Mouse (Mus musculus) G1E (cell line): ENCODE results near the gene Fas. TPM values are rescaled to one million over a fixed set of nuclear protein-coding genes. Genes with fewer than 3 reads are reported as not detected.

Experiments
- ATAC-seq: 2 replicates; pipeline ENCODE4 v1.8.0; 2016; ENCODE audit warnings: mild to moderate bottlenecking; ENCODE audit not compliant: insufficient number of reproducible peaks, poor library complexity, low FRiP score, severe bottlenecking; ENCODE audit errors: extremely low read depth
- DNase-seq: peaks from one replicate; pipeline ENCODE4 v3.0.0; 2012; ENCODE audit warnings: low spot score
- H3K27me3 ChIP-seq: 2 replicates; pipeline ENCODE4 v1.6.1; 2012; ENCODE audit warnings: mild to moderate bottlenecking, low read length, inconsistent platforms; ENCODE audit not compliant: insufficient read depth
- H3K36me3 ChIP-seq: replicated peaks from 2 replicates; pipeline ENCODE3; 2012; ENCODE audit warnings: mild to moderate bottlenecking, inconsistent platforms
- H3K4me1 ChIP-seq: 2 replicates; pipeline ENCODE4 v1.6.1; 2012; ENCODE audit warnings: low read depth, low read length, inconsistent platforms, mixed read lengths; ENCODE audit not compliant: insufficient read depth
- H3K4me3 ChIP-seq: 2 replicates; pipeline ENCODE4 v1.5.1; 2012; ENCODE audit warnings: low read depth, mild to moderate bottlenecking, inconsistent platforms, low read length, moderate library complexity, mixed read lengths
- H3K9me3 ChIP-seq: replicated peaks from 2 replicates; pipeline ENCODE4 v1.6.1; 2012; ENCODE audit warnings: inconsistent platforms
- CTCF ChIP-seq: IDR thresholded peaks from 2 replicates; pipeline ENCODE4 v1.5.1; 2012; ENCODE audit warnings: low read depth, low read length, inconsistent platforms, mixed read lengths
- GATA1 ChIP-seq: IDR thresholded peaks from 2 replicates; pipeline ENCODE4 v1.6.1; 2012; ENCODE audit warnings: borderline replicate concordance, low read length, inconsistent platforms, mixed read lengths
- GATA2 ChIP-seq: IDR thresholded peaks from 2 replicates; pipeline ENCODE4 v1.6.1; 2012; ENCODE audit warnings: low read depth, low read length, inconsistent platforms, borderline replicate concordance
- POLR2AphosphoS5 ChIP-seq: IDR thresholded peaks from 2 replicates; pipeline ENCODE4 v1.6.1; 2012; ENCODE audit warnings: low read depth, low read length, inconsistent platforms; ENCODE audit not compliant: insufficient replicate concordance
- TAL1 ChIP-seq: conservative IDR thresholded peaks from 2 replicates; pipeline ENCODE4 v1.6.1; 2012; ENCODE audit warnings: low read depth, low read length, inconsistent platforms, mixed read lengths
- polyA plus RNA-seq: library from polyadenylated mRNA; stranded (reverse); fragments of >175 nt; gene quantifications from 2 replicates; pipeline ENCODE4 v1.2.3, GENCODE M21; 2012
- total RNA-seq, 2 experiments: library from RNA; stranded (forward) in 1 of 2; stranded (reverse) in 1 of 2; fragments of 200-1000 nt in 1 of 2; fragments of >200 nt in 1 of 2; fragmentation: Nextera tagmentation in 1 of 2; gene quantifications; 2 replicates each; pipeline ENCODE4 v1.2.3; 2014 to 2017

The Fas gene
- total and polyA plus RNA-seq, 3 experiments = not detected

DNA sequence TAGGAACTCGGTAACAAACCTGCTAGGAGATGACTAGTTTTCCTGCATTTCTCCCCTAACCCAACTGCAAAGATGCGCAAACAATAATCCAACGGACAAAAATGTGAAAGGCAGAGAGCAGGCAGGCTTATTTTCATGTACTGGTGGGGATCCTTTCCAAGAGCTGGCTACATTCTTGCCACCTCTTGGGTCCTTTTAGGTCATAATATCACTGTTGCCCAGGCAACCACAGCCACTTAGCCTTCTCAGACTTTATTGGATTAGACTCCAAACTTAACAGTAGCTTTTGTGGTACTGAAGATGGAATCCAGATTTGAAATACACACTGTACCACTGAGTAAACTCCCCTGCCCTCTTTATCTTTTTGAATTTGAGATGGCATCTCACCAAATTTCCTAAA is 12.4 kb upstream of the Fas start:
- H3K27me3 ChIP-seq = no peaks in the 10 kb centered on the region
- H3K4me3 ChIP-seq = no peak overlapping the region
- DNase-seq (no peak), ATAC-seq (no peak)
- no peaks in the 10 kb centered on the region for H3K36me3 ChIP-seq
- TF ChIP-seq TAL1 (no peak), GATA2 (no peak), POLR2AphosphoS5 (no peak), CTCF (no peak), GATA1 (no peak)
- no peaks in the 10 kb centered on the region for H3K9me3 ChIP-seq
- H3K4me1 ChIP-seq = no peaks in the 10 kb centered on the region

DNA sequence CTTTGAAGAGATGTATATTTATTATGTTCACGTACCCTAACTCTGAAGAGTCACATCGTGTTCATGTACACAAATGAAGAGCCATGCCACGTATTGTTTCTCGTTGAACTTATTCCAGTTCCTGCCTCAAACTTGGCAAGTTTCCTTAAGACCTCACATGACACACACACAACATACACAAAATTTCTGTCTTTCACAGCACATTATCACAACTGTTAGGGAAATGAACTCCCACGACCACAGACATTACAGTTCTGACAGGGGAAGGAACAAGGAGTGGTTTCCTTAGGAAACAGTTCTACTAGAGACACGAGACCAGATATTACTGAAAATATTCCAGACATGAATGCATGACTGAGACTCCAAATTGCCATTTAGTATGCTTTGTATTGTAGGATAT is 6.9 kb upstream of the Fas start:
- Histone ChIP-seq H3K9me3 (no peaks in the 10 kb centered on the region), H3K36me3 (no peaks in the 10 kb centered on the region), H3K4me1 (no peaks in the 10 kb centered on the region), H3K27me3 (no peaks in the 10 kb centered on the region), H3K4me3 (no peak overlapping the region)
- no peak for TF ChIP-seq TAL1
- no peak for TF ChIP-seq GATA2
- TF ChIP-seq POLR2AphosphoS5 = no peak
- no peak for DNase-seq
- ATAC-seq = no peak

- Histone ChIP-seq H3K36me3 (no peaks in the 10 kb centered on the region), H3K4me1 (no peaks in the 10 kb centered on the region), H3K27me3 (no peaks in the 10 kb centered on the region), H3K4me3 (no peak overlapping the region), H3K9me3 (no peaks in the 10 kb centered on the region)
- DNase-seq (no peak), ATAC-seq (no peak)
- TF ChIP-seq GATA2 = no peak
- TF ChIP-seq POLR2AphosphoS5 = no peak
- no peak for TF ChIP-seq GATA1
- TF ChIP-seq TAL1 = no peak
- TF ChIP-seq CTCF = no peak
Observed at GRCm38 (mm10) chr19:34284383-34284782, 6.1 kb upstream of the Fas start.

- H3K36me3 ChIP-seq = no peaks in the 10 kb centered on the region
- H3K4me1 ChIP-seq = no peaks in the 10 kb centered on the region
- no peak overlapping the region for H3K4me3 ChIP-seq
- TF ChIP-seq GATA1 (no peak), CTCF (no peak), POLR2AphosphoS5 (no peak), TAL1 (no peak), GATA2 (no peak)
- ATAC-seq (no peak), DNase-seq (no peak)
- no peaks in the 10 kb centered on the region for H3K27me3 ChIP-seq
- no peaks in the 10 kb centered on the region for H3K9me3 ChIP-seq
Observed at GRCm38 (mm10) chr19:34284826-34285225, 5.6 kb upstream of the Fas start.

- ATAC-seq = no peak
- Histone ChIP-seq H3K9me3 (no peaks in the 10 kb centered on the region), H3K4me1 (no peaks in the 10 kb centered on the region), H3K27me3 (no peaks in the 10 kb centered on the region), H3K4me3 (no peak overlapping the region), H3K36me3 (no peaks in the 10 kb centered on the region)
- DNase-seq = no peak
- no peak for TF ChIP-seq GATA1
- TF ChIP-seq POLR2AphosphoS5 = no peak
- TF ChIP-seq TAL1 = no peak
- TF ChIP-seq CTCF = no peak
- no peak for TF ChIP-seq GATA2
Observed at GRCm38 (mm10) chr19:34287221-34287620, 3.2 kb upstream of the Fas start.

GRCm38 (mm10) chr19:34287656-34288415 is 2.6 kb upstream of the Fas start:
- no peak overlapping the region for H3K4me3 ChIP-seq
- no peak for ATAC-seq
- H3K27me3 ChIP-seq = no peaks in the 10 kb centered on the region
- no peaks in the 10 kb centered on the region for H3K4me1 ChIP-seq
- TF ChIP-seq GATA1 = no peak
- no peak for TF ChIP-seq TAL1
- TF ChIP-seq POLR2AphosphoS5 = no peak
- TF ChIP-seq GATA2 = no peak
- TF ChIP-seq CTCF = no peak
- H3K9me3 ChIP-seq = no peaks in the 10 kb centered on the region
- H3K36me3 ChIP-seq = no peaks in the 10 kb centered on the region
- DNase-seq = no peak
